Mouse (Mus musculus) cerebellum, adult 2 months (tissue): ENCODE data around the gene Cinp.

Experiments used
- CTCF ChIP-seq: fragments of 200-500 bp; IDR thresholded peaks from 2 replicates; pipeline ENCODE4 v1.5.1; 2011; ENCODE audit warnings: low read depth, mild to moderate bottlenecking, control low read depth, low read length, moderate library complexity, borderline replicate concordance; ENCODE audit not compliant: insufficient read depth
- POLR2A ChIP-seq: fragments of 200-500 bp; IDR thresholded peaks from 2 replicates; pipeline ENCODE4 v1.6.1; 2011; ENCODE audit warnings: low read length, control low read depth, borderline replicate concordance; ENCODE audit not compliant: insufficient read depth

GRCm38 (mm10) chr12:110861256-110861655 is 27.7 kb downstream of the Cinp start:
- TF ChIP-seq POLR2A = no peak
- TF ChIP-seq CTCF = no peak
